Mouse (Mus musculus) cerebellum, postnatal 10 days (tissue): ENCODE results near the gene Agpat1.
A peak's percentile ranks its signal among the peaks of the same experiment; 100 is the strongest.

Source experiments
- DNase-seq, 2 experiments: peaks; one replicate each; pipeline ENCODE4 v3.0.0; 2021; ENCODE audit warnings: mixed read lengths in 2 of 2

Gene Agpat1

DNA sequence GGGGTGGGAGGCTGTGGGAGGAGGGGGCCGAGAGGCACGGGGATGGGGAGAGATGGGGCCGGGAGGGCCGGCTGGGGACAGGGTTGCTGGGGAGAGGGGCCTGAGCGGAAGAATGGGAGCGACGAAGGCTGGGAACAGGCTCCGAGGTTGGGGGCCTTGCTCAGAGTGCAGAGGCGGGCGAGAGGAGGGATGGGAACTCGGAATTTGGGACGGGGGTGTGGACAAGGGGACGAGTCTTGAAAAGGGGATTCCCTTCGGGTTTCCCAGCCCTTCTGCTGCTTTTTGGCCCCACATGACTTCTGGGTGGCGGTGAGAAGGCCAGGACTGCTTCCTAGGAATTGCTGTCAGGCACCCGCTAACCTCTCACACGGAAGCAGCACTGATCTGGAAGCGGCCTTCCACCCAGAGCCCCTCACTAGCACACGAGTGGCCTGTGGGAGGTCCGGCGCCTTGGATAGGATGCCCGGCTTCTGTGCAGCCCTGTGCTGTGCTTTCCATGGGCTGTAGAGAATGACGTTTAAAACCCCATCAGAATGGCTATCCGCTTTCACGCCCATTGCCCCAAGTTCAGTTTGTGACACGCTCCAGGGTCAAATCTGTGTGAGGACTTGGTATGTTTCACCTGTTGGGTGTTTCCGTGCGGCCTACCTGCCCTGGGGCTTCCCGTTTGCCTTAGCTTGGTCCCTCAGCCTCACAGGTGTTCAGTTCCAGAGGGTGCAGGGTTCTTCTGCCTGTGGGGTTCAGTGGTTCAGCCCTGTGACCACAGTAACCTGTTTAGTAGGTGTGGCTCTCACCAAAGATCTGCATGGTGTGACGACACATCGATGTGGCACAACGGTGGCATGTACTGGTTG, 2.4 kb downstream of the Agpat1 start:
- DNase-seq, result no peak

GRCm38 (mm10) chr17:34607997-34608396, 3.9 kb downstream of the Agpat1 start:
- peak; percentile 60 to 65 for DNase-seq

DNA sequence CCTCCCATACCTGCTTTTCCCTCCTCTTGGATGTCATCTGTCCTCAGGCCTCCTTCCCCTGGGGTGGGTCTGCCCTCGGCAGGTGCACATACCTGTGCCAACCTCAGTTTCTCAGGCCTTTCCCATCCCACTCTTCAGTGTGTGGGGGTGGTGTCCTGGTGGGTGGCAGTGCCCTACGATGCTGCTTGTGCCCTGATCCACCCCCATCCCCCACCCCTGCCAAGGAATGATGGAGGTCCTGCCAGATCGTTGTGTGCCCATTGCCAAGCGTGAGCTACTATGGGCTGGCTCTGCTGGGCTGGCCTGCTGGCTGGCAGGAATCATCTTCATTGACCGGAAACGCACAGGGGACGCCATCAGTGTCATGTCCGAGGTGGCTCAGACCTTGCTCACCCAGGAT, 7.0 kb downstream of the Agpat1 start:
- DNase-seq, result peak; percentile 52 to 57

- no peak for DNase-seq
Measured at GRCm38 (mm10) chr17:34613054-34613645, 9.1 kb downstream of the Agpat1 start.

GRCm38 (mm10) chr17:34613830-34614229, 9.8 kb downstream of the Agpat1 start:
- DNase-seq, result no peak

DNA sequence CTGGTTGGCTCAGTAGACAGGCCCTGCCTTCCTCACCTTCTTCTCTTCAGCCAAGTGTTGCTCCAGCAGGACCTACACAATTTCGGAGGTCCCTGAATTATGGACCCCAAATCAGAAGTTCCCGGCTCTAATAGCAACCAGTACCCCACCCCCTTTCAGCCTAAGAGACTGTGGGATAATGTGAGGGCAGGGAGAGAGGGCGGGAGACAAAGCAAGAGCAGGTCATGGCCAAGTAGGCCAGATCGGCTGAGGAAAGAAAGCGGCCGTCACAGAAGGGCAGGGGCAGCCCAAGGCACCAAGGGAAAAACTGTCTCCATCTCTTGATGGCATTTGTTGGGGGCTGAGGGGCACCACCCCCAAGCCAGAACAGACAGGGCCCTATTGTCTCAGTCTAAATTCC, 11.8 kb downstream of the Agpat1 start, which contains the start of gene Egfl8:
TSS of gene Egfl8 (minus strand) at position 101 of the 400 bp plus-strand sequence.
- no peak for DNase-seq

GRCm38 (mm10) chr17:34618999-34619398, 14.9 kb downstream of the Agpat1 start:
- DNase-seq, result peak; percentile 79 to 81

GRCm38 (mm10) chr17:34621006-34621405, 16.9 kb downstream of the Agpat1 start:
- DNase-seq, result no peak

GRCm38 (mm10) chr17:34623161-34623560, 19.1 kb downstream of the Agpat1 start:
- DNase-seq, result no peak

DNA sequence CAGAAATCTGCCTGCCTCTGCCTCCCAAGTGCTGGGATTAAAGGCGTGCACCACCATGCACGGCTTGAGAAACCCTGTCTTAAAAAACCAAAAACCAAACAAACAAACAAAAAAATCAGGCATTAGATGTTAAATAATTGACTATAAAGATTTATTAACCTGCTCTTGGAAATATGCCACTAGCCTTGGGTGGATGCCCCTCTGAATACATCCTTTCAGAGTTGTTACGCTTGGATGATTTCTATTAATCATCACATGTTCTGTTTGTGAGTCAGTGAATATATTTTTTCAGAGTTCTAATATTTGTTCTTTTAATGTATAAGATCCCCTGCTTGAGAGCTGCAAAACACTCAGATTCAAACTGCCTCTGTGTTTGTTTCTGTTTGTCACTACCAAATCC, 20.9 kb downstream of the Agpat1 start:
- DNase-seq, result no peak

DNA sequence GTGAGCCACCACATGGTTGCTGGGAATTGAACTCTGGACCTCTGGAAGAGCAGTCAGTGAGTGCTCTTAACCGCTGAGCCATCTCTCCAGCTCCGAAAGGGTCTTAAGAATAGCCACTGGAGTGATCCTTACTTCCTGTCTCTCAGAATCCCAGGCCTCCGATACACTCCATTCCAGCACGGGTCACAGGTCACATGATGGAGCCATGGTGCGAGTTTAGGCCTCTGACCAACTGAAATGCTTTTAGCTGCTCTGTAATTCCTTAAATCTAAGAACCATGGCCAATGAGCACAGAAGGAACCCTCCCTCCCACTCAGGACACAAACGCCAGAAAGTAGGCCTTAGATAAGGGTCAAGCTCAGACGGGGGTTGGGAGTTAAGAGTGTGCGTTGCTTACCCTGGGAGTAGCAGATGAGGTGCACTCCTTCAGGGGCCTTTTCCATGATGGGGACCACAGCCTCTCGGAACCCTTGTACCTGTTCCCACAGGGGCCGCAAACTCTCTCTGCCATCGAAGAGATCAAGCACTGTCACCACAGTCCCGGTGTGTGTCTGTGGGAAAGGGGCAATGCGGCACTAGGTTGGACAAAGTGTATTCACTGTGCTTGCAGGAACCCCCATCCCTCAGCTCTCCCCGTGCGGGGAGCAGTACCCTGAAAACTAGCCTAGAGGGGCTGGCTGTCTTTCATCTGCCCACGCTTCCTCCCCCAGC, 22.2 kb downstream of the Agpat1 start:
- DNase-seq, result no peak

DNA sequence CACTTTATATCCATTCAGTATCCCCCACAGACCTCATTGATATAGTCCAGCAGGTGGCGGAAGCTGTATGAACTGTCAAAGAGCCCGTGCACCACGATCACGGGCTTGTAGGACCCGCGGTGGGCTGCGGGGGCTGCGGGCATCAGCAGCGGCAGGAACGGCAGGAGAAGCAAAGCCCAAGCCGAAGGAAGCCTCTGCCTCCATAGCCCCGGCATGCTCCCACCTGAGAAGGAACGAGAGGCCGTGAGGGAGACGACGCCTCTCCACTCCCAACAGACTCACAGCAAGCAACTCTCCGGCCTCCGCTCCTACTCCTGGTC, 22.7 kb downstream of the Agpat1 start:
- DNase-seq, result peak; percentile 73 to 79

DNA sequence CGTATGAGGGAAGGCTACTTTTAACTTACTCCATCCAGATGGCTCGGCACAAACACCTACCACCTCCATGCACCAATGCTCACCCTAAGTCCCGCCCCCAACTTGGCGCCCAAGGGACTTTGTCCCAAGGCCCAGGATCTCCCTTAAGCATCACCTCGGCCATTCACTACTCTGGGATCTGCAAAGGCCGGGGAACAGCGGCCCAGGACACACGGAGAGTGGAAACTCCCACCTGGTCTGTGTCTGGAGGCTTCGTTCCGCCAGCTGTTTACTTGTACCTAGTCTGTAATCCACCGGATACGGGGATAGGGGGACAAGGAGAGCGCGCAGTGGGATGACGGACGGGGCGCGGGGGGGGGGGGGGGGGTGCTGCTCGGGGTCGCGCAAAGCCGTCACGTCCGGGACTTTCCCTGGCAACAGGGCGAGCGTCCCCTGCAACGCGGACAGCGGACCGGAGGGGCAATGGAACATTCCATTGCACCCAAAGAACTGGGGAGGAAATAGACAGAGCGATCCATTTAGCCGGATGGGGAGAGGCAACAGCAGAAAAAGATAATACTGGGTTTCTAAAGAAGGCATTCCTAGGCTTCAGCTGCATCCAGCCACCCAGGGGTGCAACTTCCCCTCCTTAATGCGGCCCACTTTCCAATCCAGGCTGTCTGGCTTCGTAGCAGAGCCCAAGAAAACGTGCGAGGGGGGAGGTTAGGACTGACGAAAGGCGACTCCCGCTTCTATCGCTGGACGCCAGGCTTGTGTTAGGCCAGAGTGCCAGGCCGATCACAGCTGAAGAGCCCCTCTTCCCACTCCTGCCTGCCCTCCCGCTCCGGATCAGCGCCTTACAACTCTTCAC, 23.3 kb downstream of the Agpat1 start:
- peak; percentile 93 to 95 for DNase-seq

DNA sequence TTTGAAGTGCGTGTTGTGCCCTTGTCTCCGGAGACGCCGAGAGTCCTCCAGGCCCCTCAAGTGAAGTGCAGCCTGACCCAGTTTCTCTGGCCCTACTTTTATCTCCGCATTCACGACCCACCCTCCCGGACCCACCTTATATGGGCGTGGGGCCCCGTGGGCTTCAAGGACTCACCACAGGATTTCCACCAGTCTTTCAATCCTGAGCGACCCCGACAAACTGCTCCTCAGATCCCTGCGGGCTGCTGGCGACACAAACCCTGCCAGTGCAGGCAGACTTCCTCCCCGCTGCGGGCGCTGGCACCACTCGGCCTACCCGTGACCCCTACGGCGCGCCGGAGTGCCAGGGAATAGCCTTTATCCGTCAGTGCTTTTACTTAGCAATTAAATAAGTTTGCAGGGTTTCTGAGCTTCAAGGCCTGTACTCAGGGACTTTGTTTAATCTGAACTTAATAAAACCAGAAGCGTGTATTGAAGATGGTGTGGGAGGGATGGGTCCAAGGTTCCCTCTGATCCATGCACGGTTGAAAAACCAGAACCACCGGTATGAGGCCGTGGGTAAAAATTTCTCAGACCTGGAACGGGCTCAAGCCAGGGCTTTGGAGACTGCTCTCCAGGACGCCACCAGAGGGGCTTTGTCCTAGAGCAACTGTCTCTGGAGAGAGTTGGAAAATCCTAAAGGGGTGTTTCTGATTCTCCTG, 24.0 kb downstream of the Agpat1 start, which contains the start of gene Ppt2:
TSS of gene Ppt2 (minus strand) at position 568 of the 701 bp plus-strand sequence.
- peak; percentile 82 to 86 for DNase-seq

DNA sequence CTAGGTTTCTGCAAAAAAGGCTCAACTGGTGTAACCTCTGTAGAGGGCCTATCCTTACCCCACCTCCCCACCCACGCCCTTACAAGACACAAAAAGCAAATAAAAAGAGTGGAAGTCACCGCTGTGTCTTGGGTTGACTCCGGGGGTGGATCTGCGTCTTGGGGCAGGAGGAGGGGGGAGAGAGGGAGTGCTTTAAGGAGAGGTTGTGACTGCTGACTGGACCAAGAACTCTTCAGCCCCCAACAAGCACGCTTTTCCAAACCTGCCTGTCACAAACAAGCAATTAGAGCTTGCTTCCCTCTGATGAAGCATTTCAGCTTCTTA, 24.5 kb downstream of the Agpat1 start:
- peak in 1 of 2 experiments; percentile 27 for DNase-seq

DNA sequence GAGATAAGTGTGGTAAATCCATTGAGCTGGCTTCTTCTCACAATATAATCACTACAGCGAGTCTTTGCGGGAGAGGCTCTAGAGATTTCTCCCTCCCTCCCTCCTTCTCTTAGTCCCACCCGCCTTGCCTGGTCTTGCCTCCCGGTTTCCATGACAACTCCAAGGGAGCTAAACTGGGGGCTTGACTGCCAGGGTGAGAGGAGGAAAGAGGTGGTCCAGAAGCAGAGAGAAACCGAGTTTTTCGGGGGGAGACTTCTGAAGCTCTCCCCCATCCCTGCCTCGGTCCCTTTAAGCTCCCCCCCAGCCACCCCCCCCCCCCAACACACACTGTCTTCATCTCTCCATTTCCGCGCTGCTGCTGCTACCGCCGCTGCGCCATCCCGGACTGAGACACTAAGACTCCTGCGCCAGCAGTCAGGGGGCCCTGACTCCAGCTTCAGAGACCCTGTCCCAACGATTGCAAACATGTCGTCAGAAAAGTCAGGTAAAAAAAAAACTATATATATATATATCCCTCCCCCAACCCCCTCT, 25.2 kb downstream of the Agpat1 start, which contains the start of gene Prrt1:
TSS of gene Prrt1 (plus strand) at position 313 of the 531 bp plus-strand sequence.
- DNase-seq, result peak; percentile 72 to 74

GRCm38 (mm10) chr17:34629796-34630603, 25.9 kb downstream of the Agpat1 start:
- DNase-seq, result peak; percentile 86

DNA sequence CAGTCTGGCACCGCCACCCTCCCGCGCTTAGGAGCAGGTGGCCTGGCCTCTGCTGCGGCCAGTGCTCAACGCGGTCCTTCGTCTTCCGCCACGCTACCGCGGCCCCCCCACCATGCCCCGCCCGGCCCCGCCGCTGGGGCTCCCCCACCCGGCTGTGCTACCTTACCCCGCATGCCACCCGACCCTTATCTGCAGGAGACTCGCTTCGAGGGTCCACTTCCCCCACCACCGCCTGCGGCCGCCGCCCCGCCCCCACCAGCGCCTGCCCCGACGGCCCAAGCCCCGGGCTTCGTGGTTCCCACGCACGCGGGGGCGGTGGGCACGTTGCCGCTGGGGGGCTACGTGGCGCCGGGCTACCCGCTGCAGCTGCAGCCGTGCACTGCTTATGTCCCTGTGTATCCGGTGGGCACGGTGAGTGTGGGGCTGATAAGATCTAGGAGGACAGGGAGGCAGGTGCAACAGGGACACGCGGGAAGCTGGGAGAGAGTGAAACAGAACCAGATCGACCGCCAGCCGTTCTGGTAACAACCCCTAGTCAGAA, 26.8 kb downstream of the Agpat1 start:
- peak; percentile 71 to 78 for DNase-seq

DNA sequence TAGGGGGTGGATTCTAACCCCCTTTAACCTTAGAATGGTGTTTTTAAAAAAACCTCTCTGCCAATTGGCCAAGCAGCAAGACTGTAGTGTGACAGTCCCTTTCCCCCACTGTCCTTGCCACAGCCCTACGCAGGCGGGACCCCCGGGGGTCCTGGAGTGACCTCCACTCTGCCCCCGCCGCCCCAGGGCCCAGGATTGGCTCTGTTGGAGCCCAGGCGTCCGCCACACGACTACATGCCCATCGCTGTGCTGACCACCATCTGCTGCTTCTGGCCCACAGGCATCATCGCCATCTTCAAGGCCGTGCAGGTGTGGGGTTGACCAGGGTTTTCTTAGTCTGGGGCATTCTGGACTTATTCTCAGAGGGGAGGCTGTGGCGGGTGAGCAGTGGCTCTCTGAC, 27.6 kb downstream of the Agpat1 start:
- DNase-seq, result peak; percentile 65 to 66

DNA sequence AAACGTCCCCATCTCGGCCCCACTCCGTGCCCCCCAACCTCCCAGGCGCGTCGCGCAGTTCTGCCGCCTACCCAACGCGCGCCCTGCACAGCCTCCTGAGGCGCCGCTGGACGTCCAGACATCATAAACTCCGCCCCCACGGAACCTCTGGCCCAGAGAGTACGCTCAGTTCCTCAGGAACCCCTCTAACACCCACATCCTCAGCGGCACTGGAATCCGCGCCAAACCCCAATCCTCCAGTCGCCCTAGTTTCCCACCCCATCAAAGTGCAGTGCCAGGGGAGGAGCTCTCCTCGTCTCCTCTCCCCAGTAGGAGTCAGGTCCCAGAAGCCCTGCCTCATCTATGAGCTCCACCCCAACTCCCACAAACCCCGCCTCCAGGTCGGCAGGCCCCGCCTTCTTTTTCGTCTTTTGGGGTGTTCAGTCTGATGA, 28.2 kb downstream of the Agpat1 start:
- DNase-seq, result peak; percentile 74 to 78
